Mouse (Mus musculus): Measurements from ENCODE around the gene Gm19426.

Gm19426 gene

GRCm38 (mm10) chr2:84721182-84721581 lies 22.3 kb downstream of the Gm19426 start:
- no peak for DNase-seq (ENCODE audit: low spot score)

- DNase-seq (ENCODE audit: low spot score): no peak
Measured at GRCm38 (mm10) chr2:84720718-84721117, 22.7 kb downstream of the Gm19426 start.

GRCm38 (mm10) chr2:84717357-84717756 lies 26.1 kb downstream of the Gm19426 start:
- no peak for DNase-seq (ENCODE audit: low spot score)

DNA sequence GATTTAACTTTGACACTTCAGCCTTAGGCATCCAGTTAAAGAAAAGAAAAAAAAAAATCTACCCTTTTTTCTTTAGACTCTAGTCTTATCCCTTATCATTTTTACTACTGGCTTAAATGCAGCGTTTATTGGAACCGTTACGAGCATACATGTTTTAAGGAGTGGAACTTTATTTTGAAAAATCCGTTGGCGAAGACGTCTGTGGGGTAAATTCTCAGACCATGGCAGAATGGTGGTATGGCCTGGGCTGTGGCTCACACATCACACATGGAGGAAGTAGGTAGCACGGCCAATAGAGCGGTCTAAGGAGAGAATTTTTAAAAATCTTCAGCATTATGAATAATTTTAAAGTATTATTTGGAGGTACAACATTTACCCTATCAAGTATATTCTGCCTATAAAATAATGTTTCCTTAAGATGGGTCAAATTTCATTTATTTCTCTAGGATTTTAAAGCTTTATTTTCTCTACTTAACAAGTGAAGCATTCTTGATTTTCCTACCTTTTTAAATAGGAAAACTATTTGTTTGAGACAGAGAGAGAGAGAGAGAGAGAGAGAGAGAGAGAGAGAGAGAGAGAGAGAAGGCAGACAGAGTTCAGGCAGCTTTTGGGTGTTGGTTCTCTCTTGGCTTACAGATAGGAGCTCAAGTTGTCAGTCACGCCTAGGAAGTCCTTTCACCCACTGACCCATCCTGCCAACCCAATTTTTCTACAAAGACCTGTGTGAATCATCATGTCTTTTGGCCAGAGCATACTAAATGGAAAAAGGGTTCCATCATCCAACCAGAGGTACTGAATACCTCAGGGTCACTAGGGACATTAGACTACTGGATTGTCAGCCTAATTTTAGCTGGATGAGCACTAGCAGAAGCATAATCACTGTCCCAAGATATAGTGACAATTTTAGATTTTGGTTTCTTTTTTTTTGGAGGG lies 26.8 kb downstream of the Gm19426 start:
- DNase-seq (ENCODE audit: low spot score): no peak

- peak; percentile 68 for DNase-seq (ENCODE audit: low spot score)
Measured at GRCm38 (mm10) chr2:84715562-84716361, 27.7 kb downstream of the Gm19426 start.

GRCm38 (mm10) chr2:84714811-84715561 lies 28.5 kb downstream of the Gm19426 start, which contains the start of gene Zdhhc5:
Zdhhc5 (minus strand) TSS chr2:84715180.
- peak; percentile 99 for DNase-seq (ENCODE audit: low spot score)

DNA sequence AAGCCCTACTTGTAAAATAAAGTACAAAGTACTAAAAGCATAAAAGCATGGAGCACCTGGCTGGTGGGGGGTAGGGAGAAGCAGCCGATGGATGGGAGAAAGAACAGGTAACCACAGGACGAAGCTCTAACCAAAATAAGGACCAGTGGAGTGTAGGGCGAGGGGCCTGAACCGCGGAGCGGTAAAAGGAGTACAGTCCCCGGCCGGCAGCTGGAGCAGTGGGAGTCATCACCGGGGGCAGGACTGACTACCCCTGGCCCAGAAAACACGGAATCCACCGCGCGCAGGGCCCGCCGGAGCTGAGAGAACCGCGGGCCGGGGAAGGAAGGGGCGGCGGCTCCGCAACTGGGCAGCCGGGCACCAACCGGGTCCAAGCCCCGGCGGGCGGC lies 29.0 kb downstream of the Gm19426 start:
- DNase-seq (ENCODE audit: low spot score): no peak

DNA sequence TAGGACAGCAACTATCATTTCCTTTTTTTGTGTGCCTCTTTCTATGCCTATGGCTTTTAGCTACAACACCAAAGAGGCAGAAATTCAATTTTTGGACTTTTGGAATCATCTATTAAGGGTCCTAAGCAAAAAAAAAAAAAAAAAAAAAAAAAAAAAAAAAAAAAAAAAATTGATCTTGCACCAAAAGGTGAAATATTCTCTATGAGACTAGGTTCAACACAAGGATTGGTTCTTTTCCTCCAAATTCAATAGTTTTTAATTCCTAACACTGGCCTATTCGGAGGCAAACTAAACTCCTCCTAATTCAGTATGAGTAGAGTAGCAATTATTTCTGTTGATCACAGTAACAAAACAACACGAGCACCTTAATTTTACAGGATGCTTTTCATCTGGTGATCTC lies 31.6 kb downstream of the Gm19426 start:
- DNase-seq (ENCODE audit: low spot score): no peak

DNA sequence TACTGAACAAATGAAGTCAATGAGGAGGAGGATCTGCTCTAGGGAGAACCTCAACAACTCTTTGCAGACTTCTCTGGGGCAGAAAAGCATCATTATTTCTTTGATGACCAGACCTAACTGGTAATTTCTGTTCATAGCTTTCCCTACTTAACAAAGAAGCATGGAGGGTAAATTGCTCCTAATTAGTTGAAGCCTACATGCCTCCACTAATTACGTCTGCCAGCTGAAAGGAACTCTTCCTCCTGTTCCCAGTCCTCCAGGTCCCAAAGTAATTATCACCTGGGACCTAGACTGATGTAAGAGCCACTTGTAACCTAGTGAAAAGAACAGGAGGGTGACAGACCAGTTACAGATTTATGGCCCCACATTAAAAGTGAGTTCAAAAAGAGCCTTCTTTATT lies 35.9 kb downstream of the Gm19426 start:
- no peak for DNase-seq (ENCODE audit: low spot score)

DNA sequence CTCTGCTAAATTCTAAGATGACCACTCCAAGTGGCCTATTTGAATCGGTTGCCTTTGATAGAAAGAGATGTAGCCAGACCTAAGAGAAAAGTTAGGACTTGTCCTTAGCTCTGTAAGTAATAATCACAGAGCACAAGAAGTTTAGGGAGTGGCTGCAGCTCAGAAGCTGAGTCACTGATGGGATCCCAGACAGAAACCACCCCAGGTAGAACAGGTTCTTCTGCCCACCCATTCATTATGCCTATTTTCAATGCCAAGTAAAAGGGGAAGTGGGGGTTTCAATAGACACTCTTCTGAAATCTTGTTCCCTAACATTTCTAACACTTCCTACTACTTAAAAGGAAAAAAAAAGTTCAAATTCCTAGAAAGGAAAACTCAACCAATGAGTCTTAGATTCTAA lies 38.2 kb downstream of the Gm19426 start:
- DNase-seq (ENCODE audit: low spot score): no peak

DNA sequence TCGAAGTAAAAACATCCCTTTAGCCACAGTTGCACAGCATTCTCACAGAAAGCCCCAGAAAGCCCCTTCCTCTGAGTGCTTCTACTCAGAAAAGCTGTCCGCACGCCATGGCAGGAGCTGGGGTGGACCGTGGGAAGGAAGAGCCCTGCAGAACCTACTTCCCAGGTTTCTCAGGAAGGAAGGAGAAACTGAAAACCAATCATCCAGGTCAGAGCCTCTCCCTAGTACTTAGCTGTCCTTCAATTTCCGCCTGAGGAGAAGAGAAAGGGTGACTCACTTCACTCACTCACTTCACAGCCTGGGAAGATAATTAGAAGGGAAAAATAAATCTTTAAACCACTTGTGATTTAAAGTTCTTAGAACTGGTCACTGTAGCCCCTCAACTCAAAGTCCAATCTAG lies 39.1 kb downstream of the Gm19426 start:
- no peak for DNase-seq (ENCODE audit: low spot score)

DNA sequence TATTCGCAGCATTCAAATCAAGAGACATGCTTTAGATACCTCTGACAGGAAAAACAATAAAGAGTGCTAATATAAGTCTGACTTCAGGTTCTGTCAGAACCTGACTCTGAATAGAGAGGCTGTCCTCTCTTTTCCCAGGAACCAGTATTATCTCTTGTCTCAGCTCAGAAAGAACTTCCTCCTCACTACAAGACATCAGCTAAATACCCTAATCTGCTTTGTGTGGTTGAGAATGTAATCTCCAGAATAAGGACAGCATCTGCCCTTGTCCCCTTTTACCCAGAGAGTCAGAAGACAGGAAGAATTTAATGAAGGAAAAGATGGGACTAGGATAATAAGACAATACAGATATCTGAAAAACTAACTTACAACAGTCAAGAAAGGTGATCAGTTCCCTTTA lies 40.0 kb downstream of the Gm19426 start:
- no peak for DNase-seq (ENCODE audit: low spot score)

GRCm38 (mm10) chr2:84695007-84695695 lies 48.3 kb downstream of the Gm19426 start:
- DNase-seq (ENCODE audit: low spot score): no peak

Data from spleen, adult 12 weeks (tissue).